Mouse (Mus musculus): ENCODE results near the gene Lgalsl. TPM values are rescaled to one million over a fixed set of nuclear protein-coding genes. Genes with fewer than 3 reads are reported as not detected.

Gene Lgalsl
- polyA plus RNA-seq, 1 experiment from 2014 or later = 2.0 TPM

DNA sequence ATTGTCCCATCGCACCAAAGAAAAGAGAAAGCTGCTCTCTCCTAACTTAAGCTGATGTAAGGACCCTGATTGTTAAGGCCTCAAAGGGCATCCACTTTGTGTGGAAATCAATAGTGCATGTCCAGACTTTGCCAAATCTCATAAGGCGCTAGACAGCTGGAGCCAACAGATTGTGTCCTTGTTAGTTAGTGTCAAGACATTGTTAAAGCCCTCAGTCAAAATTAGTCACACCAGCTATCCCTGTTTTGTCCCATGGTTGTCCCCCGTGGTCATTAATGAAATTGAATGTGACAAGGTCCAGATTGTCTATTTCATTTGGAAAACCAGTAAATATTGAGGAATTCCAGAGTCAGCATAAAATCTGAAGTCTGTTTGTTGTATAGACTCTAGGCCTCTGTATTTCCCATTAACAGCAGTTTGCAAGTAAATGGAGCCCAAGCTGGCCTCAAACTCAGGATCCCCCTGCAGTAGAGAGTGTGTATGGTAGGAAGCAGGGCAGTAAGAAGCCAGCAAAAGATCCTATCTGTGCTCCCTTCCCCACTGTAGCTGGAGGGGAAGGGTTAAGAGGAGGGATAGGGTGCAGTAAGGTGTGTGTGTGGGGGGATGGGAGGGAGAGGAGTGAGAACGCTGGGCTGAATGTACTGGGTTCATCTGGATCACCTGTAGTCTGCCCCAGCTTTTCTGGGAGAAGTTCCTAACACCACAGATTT lies 23.3 kb upstream of the Lgalsl start:
- WGBS (ENCODE audit: missing documents) = 98% methylated on average over 3 of the region's 4 CpGs
- Histone ChIP-seq H3K79me2 (ENCODE audit: inconsistent target) (no peaks in the 10 kb centered on the region), H3K36me3 (ENCODE audit: inconsistent target) (no peaks in the 10 kb centered on the region), H3K27ac (no peak overlapping the region), H3K4me3 (ENCODE audit: inconsistent target) (no peak overlapping the region)

DNA sequence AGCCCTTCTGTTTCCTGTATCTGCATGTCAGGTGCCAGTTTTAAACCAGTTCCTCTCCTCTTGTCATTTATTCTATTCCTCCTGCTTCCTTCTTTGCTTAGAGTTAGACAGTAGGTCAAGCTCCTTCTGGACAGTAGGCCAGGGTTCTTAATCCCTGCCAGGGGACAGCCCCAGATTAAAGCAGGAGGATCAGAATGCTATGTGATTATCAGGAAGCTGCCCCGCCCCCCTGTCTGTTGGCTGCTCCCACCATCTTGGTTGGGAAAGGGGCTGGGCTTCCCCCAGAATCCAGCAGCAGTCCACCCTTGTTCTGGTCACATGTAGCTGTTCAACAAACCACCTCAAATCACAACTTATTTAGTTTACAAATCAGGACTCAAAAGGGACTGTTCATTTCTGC lies 19.3 kb upstream of the Lgalsl start:
- no CpG with 5 or more reads among the region's 1 CpGs for WGBS (ENCODE audit: missing documents)

DNA sequence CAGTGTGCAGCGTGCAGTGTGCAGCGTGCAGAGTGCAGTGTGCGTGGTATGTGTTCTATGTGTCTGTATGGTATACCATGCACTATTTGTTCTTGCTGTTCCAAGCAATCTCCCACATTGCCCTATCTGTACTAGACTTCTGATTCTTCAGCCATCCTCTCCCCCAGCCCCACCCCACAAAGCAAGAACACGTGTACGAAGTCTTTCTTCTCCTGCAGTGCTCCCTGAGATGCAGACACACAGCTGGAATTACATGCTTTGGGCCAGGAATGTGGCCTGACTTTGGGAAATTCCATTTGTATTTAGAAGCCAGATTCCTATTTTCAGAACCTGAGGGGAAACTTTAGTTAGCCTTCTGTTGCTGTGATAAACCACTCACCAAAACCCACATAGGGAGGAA lies 18.5 kb upstream of the Lgalsl start:
- 85% methylated on average over 5 of the region's 5 CpGs for WGBS (ENCODE audit: missing documents)

More for the DNA sequence above, 19.3 kb upstream of the Lgalsl start:
- Histone ChIP-seq H3K79me2 (ENCODE audit: inconsistent target) (no peaks in the 10 kb centered on the region), H3K36me3 (ENCODE audit: inconsistent target) (no peaks in the 10 kb centered on the region), H3K4me3 (ENCODE audit: inconsistent target) (no peak overlapping the region), H3K27ac (no peak overlapping the region)

DNA sequence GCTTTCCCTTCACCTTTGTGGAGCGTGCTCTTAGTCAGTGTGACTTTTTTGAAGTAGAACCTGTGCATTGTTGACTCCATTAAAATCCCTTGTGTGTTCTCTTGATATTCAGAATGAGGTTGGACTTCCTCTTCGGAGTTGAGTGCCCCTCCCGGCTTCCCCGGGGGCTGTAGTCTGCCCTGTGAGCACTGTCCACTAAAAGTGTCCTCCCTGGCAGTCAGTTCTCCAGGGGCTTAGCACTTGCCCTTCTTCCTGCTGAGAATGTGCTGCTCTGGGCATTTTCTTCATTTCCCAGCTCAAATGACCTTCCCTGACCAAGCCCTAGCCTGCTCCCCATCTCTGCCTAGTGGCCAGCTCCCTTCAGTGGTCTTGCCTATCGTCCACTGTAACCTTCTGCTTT lies 6.5 kb upstream of the Lgalsl start:
- Histone ChIP-seq H3K36me3 (ENCODE audit: inconsistent target) (no peaks in the 10 kb centered on the region), H3K79me2 (ENCODE audit: inconsistent target) (no peaks in the 10 kb centered on the region), H3K4me3 (ENCODE audit: inconsistent target) (no peak overlapping the region), H3K27ac (no peak overlapping the region)
- 93% methylated on average over 5 of the region's 5 CpGs for WGBS (ENCODE audit: missing documents)

More for the DNA sequence above, 18.5 kb upstream of the Lgalsl start:
- Histone ChIP-seq H3K79me2 (ENCODE audit: inconsistent target) (no peaks in the 10 kb centered on the region), H3K4me3 (ENCODE audit: inconsistent target) (no peak overlapping the region), H3K36me3 (ENCODE audit: inconsistent target) (no peaks in the 10 kb centered on the region), H3K27ac (no peak overlapping the region)

DNA sequence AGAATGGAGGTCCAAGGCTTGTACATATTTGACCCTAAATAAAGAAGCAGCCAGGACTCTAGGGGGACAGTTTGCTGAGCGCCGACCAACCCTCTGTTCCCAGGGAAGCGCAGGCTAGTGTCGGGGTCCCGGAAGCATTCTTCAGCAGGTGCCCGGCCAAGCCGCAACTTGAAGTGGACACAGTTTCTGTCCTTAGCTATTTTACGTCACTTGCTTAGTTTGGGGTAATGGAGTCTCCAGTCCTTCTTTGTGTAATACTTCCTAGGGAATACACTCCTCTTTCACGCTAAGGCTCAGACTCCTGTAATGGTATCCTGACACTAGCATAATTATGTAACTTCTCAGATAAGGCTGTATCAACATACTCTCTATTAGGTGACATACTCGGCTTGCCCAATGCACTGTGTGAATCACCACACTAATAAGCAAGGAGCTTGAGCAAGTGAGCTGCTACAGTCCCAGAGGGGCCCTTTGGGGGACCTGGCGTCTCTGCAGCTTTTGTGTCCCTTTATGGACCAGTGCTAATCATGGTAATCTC lies 813 bp upstream of the Lgalsl start:
- Histone ChIP-seq H3K4me3 (ENCODE audit: inconsistent target) (peak overlapping the region; percentile 47), H3K27ac (no peak overlapping the region), H3K79me2 (ENCODE audit: inconsistent target) (no peaks in the 10 kb centered on the region), H3K36me3 (ENCODE audit: inconsistent target) (no peaks in the 10 kb centered on the region)
- 22% methylated on average over 11 of the region's 11 CpGs for WGBS (ENCODE audit: missing documents)

DNA sequence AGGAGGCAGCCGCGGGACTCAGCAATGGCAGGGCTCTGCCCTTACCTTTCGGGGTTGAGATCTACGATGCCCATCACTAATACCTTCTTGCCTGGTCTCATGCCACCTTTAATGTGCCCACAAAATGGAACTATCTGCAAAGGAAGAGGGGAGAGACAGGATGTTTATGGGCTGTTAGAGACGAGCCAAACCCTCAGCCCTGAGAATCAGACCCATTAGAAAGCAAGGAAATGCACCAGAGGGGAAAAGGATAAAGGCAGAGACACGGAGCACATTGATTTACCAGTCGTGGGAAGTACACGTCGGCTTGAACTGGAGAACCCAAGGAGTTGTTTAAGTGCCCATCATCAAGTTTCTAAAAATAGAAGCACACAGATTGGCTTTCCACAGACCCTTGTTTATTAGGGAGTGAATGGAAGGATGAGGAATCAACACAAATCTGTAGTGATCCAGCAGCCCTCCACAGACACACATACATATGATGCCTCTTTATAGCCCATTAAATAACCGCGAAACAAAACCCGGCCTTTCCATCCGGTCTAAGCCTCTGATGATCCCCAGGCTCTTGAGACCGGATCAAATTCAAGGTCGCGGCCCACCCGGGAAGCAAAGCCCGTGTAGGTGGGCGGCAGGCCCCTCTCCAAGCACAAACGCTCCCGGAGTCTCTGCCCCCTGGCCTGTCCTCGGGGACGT lies 717 bp downstream of the Lgalsl start:
- 32% methylated on average over 23 of the region's 23 CpGs for whole genome bisulfite sequencing (ENCODE audit: missing documents)
- no peaks in the 10 kb centered on the region for H3K79me2 ChIP-seq (ENCODE audit: inconsistent target)
- H3K27ac ChIP-seq = no peak overlapping the region
- no peak overlapping the region; the same call in 1 of the 2 replicates for H3K4me3 ChIP-seq (ENCODE audit: inconsistent target)
- H3K36me3 ChIP-seq (ENCODE audit: inconsistent target) = no peaks in the 10 kb centered on the region

DNA sequence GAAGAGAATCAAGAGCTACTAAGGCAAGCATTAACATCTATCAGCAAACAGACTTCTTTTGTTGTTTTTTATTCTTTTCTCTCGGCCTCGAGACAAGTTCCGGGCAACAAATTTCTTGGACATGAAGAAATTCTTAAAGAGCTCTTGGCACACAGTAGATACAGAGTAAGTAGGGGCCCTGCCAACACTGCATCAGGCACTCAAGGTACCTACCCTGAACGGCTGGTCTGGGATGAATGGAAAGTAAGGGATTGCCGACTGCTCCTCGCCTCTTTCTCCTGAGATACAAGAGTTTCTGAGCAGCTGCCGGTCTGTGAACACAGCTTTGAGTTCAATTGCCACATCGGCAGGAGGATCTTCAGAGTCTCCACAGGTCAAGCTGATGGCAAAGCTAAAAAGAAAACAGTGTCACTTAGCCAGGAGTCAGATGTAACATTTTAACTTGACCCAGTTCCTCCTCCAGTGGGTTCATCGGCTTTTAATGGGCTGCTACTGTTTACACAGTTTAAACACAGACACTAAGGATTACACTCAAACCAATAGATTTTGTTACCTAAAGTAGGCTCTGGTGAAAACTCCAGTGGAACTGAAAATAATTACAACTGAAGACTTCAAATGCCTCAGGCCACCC lies 1.7 kb downstream of the Lgalsl start:
- Histone ChIP-seq H3K4me3 (ENCODE audit: inconsistent target) (no peak overlapping the region), H3K27ac (no peak overlapping the region), H3K36me3 (ENCODE audit: inconsistent target) (no peaks in the 10 kb centered on the region), H3K79me2 (ENCODE audit: inconsistent target) (no peaks in the 10 kb centered on the region)
- WGBS (ENCODE audit: missing documents) = 94% methylated on average over 9 of the region's 9 CpGs

DNA sequence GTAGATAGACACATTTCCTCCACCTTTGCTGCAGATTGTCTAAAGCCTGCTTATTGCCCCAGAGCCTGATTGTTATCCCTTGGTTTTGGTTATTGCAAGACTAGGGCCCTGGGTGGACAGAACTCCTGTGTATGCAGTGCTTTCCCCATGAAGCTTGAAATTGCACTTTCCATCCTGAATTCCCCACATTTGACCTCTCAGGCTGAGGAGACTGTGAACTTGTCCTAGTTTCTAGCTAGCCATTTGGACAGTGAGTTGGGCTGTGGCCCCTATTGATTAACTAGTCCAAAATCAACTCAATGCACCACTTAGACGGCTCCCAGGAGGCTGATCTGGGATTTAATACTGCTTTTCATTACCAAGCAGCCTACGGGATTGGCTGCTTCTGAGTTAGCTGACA lies 6.9 kb downstream of the Lgalsl start:
- 89% methylated on average over 2 of the region's 2 CpGs for WGBS (ENCODE audit: missing documents)
- H3K4me3 ChIP-seq (ENCODE audit: inconsistent target) = no peak overlapping the region

DNA sequence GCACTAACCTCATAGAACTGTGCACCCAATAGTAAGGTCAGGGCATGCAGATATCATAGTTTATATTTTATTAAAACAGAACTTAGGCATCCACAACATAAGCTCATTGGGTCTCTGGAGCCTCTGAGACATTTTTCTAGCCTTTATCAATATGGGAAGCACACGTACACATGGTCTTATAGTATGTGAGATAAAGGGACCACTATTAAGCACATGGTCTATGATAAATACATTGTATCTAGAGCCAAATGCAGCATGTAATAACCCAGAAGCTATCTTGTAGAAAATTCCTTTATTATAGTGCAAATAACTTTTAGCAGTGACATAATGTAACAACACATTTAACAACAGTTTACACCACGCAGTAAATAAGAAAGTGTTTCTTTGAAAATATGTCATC lies 7.6 kb downstream of the Lgalsl start:
- 95% methylated on average over 2 of the region's 2 CpGs for WGBS (ENCODE audit: missing documents)
- Histone ChIP-seq H3K36me3 (ENCODE audit: inconsistent target) (no peaks in the 10 kb centered on the region), H3K27ac (no peak overlapping the region), H3K79me2 (ENCODE audit: inconsistent target) (no peaks in the 10 kb centered on the region), H3K4me3 (ENCODE audit: inconsistent target) (no peak overlapping the region)

More for the DNA sequence above, 6.9 kb downstream of the Lgalsl start:
- H3K27ac ChIP-seq = no peak overlapping the region
- H3K36me3 ChIP-seq (ENCODE audit: inconsistent target) = no peaks in the 10 kb centered on the region
- H3K79me2 ChIP-seq (ENCODE audit: inconsistent target) = no peaks in the 10 kb centered on the region

DNA sequence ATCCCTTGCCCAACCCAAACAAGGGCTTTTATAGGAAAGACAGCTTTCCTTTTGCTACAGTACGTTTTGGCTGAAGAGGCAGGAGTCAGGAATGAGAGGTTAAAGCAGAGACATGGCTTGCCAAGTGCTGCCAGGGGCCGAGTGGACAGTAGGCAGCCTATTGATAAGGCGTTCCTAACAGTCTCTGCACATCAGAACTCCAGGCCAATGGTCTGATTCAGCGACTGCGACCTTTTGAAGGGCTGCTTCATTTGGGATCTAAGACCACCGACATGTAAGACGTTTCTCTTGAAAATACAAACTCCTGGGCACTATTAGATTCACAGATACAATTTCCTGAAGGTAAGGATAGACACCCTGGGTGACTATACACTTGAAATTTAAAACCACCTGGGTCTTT lies 9.5 kb downstream of the Lgalsl start:
- Histone ChIP-seq H3K79me2 (ENCODE audit: inconsistent target) (no peaks in the 10 kb centered on the region), H3K36me3 (ENCODE audit: inconsistent target) (no peaks in the 10 kb centered on the region), H3K4me3 (ENCODE audit: inconsistent target) (no peak overlapping the region), H3K27ac (no peak overlapping the region)
- 94% methylated on average over 7 of the region's 7 CpGs for WGBS (ENCODE audit: missing documents)

DNA sequence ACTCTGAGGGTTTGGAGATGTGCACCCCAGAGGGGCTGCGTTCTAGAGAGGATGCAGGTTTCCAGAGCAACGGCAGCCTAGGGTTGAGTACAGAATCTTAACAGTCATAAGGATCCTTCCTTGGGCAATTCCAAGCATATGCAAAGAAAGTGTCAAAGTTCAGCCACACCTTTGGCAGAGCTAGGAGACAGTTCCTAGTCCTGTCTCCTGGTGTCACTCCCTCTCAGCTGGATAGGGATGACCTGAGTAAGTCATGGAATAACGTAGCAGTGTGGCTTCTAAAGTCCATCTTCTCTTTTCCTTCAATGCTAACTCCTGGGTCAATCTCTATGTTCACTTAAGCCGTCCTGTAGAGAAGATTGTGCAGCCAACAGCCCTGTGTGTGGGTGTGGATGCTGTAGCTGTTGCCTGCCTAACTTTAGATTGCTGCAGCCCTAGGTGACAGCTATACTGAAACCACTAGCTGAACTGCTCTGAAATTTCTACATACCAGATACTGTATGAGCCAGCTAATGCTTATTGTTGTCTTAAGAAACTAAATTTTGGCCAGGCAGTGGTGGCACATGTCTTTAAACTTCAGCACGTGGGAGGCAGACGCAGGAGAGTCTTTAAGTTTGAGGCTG lies 16.8 kb downstream of the Lgalsl start:
- Histone ChIP-seq H3K79me2 (ENCODE audit: inconsistent target) (no peaks in the 10 kb centered on the region), H3K27ac (no peak overlapping the region), H3K4me3 (ENCODE audit: inconsistent target) (no peak overlapping the region), H3K36me3 (ENCODE audit: inconsistent target) (no peaks in the 10 kb centered on the region)
- WGBS (ENCODE audit: missing documents) = 98% methylated on average over 6 of the region's 6 CpGs

DNA sequence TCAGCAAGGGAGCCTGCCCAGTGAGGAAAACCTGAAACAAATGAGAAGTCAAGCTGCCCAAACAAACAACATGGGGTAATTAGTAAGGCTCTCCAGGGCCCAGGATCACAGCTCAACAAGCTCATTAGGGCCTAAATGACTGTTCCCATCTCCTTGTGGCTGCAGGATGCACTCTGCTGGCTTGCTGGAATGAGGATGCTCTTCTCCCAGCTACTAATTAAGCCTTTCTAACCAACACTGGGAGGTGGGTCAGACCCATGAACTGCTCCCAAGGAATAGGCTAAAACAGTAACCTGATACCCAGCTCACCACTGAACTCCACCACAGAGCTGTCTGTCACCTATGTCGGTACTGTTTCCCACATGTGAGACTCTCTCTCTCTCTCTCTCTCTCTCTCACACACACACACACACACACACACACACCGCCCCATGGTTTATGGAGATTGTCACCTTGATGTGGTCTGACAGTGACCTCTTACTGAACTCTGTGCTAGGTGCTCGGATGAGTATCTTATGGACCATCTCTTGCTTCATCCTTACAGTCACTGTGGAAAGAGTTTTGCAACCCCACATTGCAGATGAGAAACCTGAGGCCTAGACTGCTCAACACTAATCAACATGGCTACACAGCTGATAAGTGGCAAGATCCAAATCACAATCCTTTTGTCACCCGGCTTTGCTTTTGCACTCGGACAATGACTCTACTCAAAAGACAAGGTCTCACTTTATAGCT lies 18.5 kb downstream of the Lgalsl start:
- no peak overlapping the region for H3K27ac ChIP-seq
- H3K79me2 ChIP-seq (ENCODE audit: inconsistent target) = no peaks in the 10 kb centered on the region
- H3K4me3 ChIP-seq (ENCODE audit: inconsistent target) = no peak overlapping the region
- H3K36me3 ChIP-seq (ENCODE audit: inconsistent target) = no peaks in the 10 kb centered on the region
- WGBS (ENCODE audit: missing documents) = 84% methylated on average over 5 of the region's 5 CpGs

DNA sequence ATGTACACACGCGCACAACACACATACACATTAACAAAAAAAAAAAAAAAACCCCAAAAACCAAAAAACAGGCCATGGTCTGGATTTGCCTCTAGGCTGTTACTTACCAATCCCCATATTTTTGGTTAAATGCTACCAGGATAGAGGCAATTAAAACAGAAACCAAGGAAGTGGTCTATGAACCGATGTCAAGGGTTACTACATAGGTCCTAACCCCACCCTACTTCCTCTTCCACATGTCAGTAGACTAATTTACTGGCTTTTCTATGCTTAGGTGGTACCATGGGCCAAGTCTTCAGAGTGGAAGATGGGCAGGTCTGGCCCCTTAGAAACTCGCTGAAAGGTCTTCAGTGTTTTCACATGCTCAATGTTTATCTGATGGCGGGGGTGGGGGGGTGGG lies 24.2 kb downstream of the Lgalsl start:
- Histone ChIP-seq H3K4me3 (ENCODE audit: inconsistent target) (no peak overlapping the region), H3K79me2 (ENCODE audit: inconsistent target) (no peaks in the 10 kb centered on the region), H3K27ac (no peak overlapping the region), H3K36me3 (ENCODE audit: inconsistent target) (no peaks in the 10 kb centered on the region)
- WGBS (ENCODE audit: missing documents) = 76% methylated on average over 5 of the region's 5 CpGs

DNA sequence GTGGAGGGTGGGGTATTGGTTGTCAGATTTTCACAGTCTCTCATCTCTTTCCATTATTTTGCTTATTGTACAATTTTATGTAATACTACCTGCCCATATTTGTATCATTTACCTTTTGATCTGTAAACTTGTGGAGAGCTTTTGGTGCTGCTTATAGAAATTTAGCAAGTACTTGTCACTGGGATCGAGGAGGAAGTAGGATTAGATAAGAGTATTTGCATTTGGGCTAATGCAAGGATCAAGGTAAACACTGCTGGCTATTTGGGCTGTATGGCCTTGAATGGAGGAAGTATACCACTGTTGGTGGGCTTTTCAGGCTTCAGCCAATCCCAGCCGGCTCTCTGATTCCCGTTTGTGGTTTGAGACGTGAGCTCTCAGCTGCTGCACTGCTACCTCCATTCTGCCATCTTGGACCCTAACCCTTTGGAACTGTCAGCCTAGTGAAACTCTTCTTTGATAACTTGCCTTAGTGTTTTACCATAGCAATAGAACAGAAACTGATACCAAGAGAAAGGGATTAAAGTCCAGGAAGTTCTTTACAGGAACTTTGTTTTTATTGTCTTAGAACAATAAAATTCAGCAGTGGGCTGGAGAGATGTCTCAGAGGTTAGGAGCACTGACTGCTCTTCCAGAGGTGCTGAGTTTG lies 25.1 kb downstream of the Lgalsl start:
- Histone ChIP-seq H3K79me2 (ENCODE audit: inconsistent target) (no peaks in the 10 kb centered on the region), H3K4me3 (ENCODE audit: inconsistent target) (no peak overlapping the region), H3K36me3 (ENCODE audit: inconsistent target) (no peaks in the 10 kb centered on the region), H3K27ac (no peak overlapping the region)
- WGBS (ENCODE audit: missing documents) = 89% methylated on average over 4 of the region's 4 CpGs

Measured in macrophage (primary cell).